Mouse (Mus musculus): Measurements from ENCODE around the gene Wars.

Gene Wars

GRCm38 (mm10) chr12:108824225-108824874 lies 69.6 kb downstream of the Wars start:
- no peak for DNase-seq

- DNase-seq = no peak
Measured at GRCm38 (mm10) chr12:108823036-108823435, 70.9 kb downstream of the Wars start.

GRCm38 (mm10) chr12:108820461-108820860 lies 73.5 kb downstream of the Wars start:
- no peak for DNase-seq

GRCm38 (mm10) chr12:108816569-108816968 lies 77.4 kb downstream of the Wars start:
- no peak for DNase-seq

GRCm38 (mm10) chr12:108814470-108814869 lies 79.5 kb downstream of the Wars start:
- no peak for DNase-seq

- DNase-seq = no peak
Measured at GRCm38 (mm10) chr12:108812463-108812862, 81.5 kb downstream of the Wars start.

GRCm38 (mm10) chr12:108811133-108811532 lies 82.8 kb downstream of the Wars start:
- DNase-seq = peak; percentile 53

GRCm38 (mm10) chr12:108810309-108810708 lies 83.7 kb downstream of the Wars start:
- no peak for DNase-seq
